ENCODE assay signal across 8 mouse cellular contexts in genomic region chr2:30094208-30094588, GRCm38 (mm10). TPM values are rescaled to one million over a fixed set of nuclear protein-coding genes. Genes with fewer than 3 reads are reported as not detected.
DNase-seq lines count a peak whose midpoint lies in the region; ATAC-seq and TF ChIP-seq lines count a peak whose summit lies in the region.

No protein-coding gene starts in this region.

- peaks cover 25% of the 10 kb centered on the region for H3K4me1 ChIP-seq in heart, embryonic 15.5 days (replicated peaks)
- H3K4me1 ChIP-seq in limb, embryonic 11.5 days (ENCODE audit: control insufficient read depth, insufficient read depth, low read length) = 0 out of 2 replicates have a peak, but pooled peaks cover 3% of the 10 kb centered on the region
- peaks cover 9% of the 10 kb centered on the region; the same call in 1 of the 2 replicates for H3K4me1 ChIP-seq in stomach, embryonic 14.5 days (ENCODE audit: control insufficient read depth, insufficient read depth, low read length)

- no peaks in the 10 kb centered on the region for H3K27me3 ChIP-seq in heart, embryonic 15.5 days
- no peaks in the 10 kb centered on the region for H3K27me3 ChIP-seq in C2C12 (ENCODE audit: control insufficient read depth, insufficient read depth, insufficient read length)
- H3K27me3 ChIP-seq in limb, embryonic 11.5 days (ENCODE audit: control insufficient read depth, insufficient read depth, low read length) = no peaks in the 10 kb centered on the region
- no peaks in the 10 kb centered on the region for H3K27me3 ChIP-seq in stomach, embryonic 14.5 days (ENCODE audit: control insufficient read depth, insufficient read depth, low read length)

- peaks cover 30% of the 10 kb centered on the region for H3K79me2 ChIP-seq in C2C12 (ENCODE audit: control insufficient read depth, insufficient read depth)

- peaks cover 25% of the 10 kb centered on the region; the same call in 1 of the 2 replicates for H3K36me3 ChIP-seq in heart, embryonic 15.5 days
- H3K36me3 ChIP-seq in C2C12 (ENCODE audit: control insufficient read depth, insufficient read depth) = peaks cover 18% of the 10 kb centered on the region
- peaks cover 6% of the 10 kb centered on the region; the same call in 1 of the 2 replicates for H3K36me3 ChIP-seq in limb, embryonic 11.5 days (ENCODE audit: control insufficient read depth, insufficient read depth, low read length)
- H3K36me3 ChIP-seq in stomach, embryonic 14.5 days (ENCODE audit: control insufficient read depth, insufficient read depth, low read length) = peaks cover 21% of the 10 kb centered on the region

- no peak for ATAC-seq in heart, embryonic 15.5 days (replicated peaks; ENCODE audit: insufficient number of reproducible peaks, insufficient read depth, low FRiP score, low read depth)
- ATAC-seq in limb, embryonic 11.5 days (ENCODE audit: insufficient number of reproducible peaks, low FRiP score, low TSS enrichment, low read depth) = no peak
- no peak for ATAC-seq in stomach, embryonic 14.5 days (ENCODE audit: insufficient number of reproducible peaks, insufficient read depth, low FRiP score, low read depth)

- 2% methylated on average over 13 of the region's 13 CpGs for WGBS in heart, embryonic 15.5 days
- 3% methylated on average over 13 of the region's 13 CpGs for WGBS in limb, embryonic 11.5 days
- 1% methylated on average over 13 of the region's 13 CpGs for WGBS in stomach, embryonic 14.5 days

- TF ChIP-seq CTCF in C2C12 (IDR thresholded peaks at IDR 0.05; ENCODE audit: control insufficient read depth, insufficient read depth, insufficient read length) = no peak

- peak overlapping the region; percentile 61 for H3K9ac ChIP-seq in heart, embryonic 15.5 days
- peak overlapping the region; percentile 24; the same call in 1 of the 2 replicates for H3K9ac ChIP-seq in limb, embryonic 11.5 days (ENCODE audit: low read length)
- peak overlapping the region; percentile 38; the same call in 1 of the 2 replicates for H3K9ac ChIP-seq in stomach, embryonic 14.5 days (replicated peaks; ENCODE audit: low read depth, low read length)

- peak overlapping the region; percentile 69 for H3K27ac ChIP-seq in heart, embryonic 15.5 days
- no peak overlapping the region for H3K27ac ChIP-seq in limb, embryonic 11.5 days (replicated peaks; ENCODE audit: low read depth, low read length)
- peak overlapping the region; percentile 82 for H3K27ac ChIP-seq in stomach, embryonic 14.5 days (ENCODE audit: low read length)

- peak overlapping the region; percentile 82 for H3K4me2 ChIP-seq in heart, embryonic 15.5 days
- H3K4me2 ChIP-seq in limb, embryonic 11.5 days (ENCODE audit: low read depth, severe bottlenecking) = peak overlapping the region; percentile 62
- H3K4me2 ChIP-seq in stomach, embryonic 14.5 days (replicated peaks; ENCODE audit: low read depth, low read length) = peak overlapping the region; percentile 84

- H3K9me3 ChIP-seq in heart, embryonic 15.5 days (replicated peaks) = no peaks in the 10 kb centered on the region
- no peaks in the 10 kb centered on the region for H3K9me3 ChIP-seq in limb, embryonic 11.5 days (ENCODE audit: control insufficient read depth, low read length)
- no peaks in the 10 kb centered on the region for H3K9me3 ChIP-seq in stomach, embryonic 14.5 days (ENCODE audit: control insufficient read depth, low read depth, low read length)

- H3ac ChIP-seq in C2C12 (ENCODE audit: control insufficient read depth, insufficient read length, low read depth) = peak overlapping the region; percentile 76

- H3K4me3 ChIP-seq in heart, embryonic 15.5 days = peak overlapping the region; percentile 80
- peak overlapping the region; percentile 88 for H3K4me3 ChIP-seq in C2C12 (ENCODE audit: insufficient read depth, poor library complexity, severe bottlenecking)
- H3K4me3 ChIP-seq in limb, embryonic 11.5 days (ENCODE audit: low read depth, low read length) = peak overlapping the region; percentile 52
- H3K4me3 ChIP-seq in stomach, embryonic 14.5 days (ENCODE audit: low read depth, low read length) = peak overlapping the region; percentile 63

- peaks cover 16% of the 10 kb centered on the region for H3K79me3 ChIP-seq in C2C12 (ENCODE audit: low read depth)

- DNase-seq in heart, adult 8-10 months (ENCODE audit: low spot score) = no peak
- DNase-seq in embryo, embryonic 11 days = peak; percentile 53
- peak; percentile 44 for DNase-seq in limb, embryonic 11.5 days (ENCODE audit: low spot score)
- DNase-seq in layer of hippocampus, adult 11-12 months (ENCODE audit: low spot score) = no peak
- DNase-seq in frontal cortex, adult 2 months (ENCODE audit: extremely low spot score in 1 of 2, low spot score in 1 of 2) = no peak

TF ChIP-seq in C2C12, 6 proteins besides CTCF, POLR2A, EP300 and RAD21:
- TF ChIP-seq MAX (IDR thresholded peaks at IDR 0.05) (no peak), CEBPB (IDR thresholded peaks at IDR 0.05; ENCODE audit: low read depth) (no peak), MYOG (IDR thresholded peaks at IDR 0.05; ENCODE audit: control insufficient read depth, extremely low read depth, insufficient read length) (no peak), FOSL1 (IDR thresholded peaks at IDR 0.05; ENCODE audit: insufficient read depth, low read length, poor library complexity, severe bottlenecking) (no peak), USF1 (IDR thresholded peaks at IDR 0.05; ENCODE audit: low read depth) (no peak), MYOD1 (IDR thresholded peaks at IDR 0.05; ENCODE audit: control insufficient read depth, insufficient read length, low read depth) (no peak)

RNA-seq across cellular contexts. Expression of gene Zdhhc12, which starts 0.8 kb away (rescaled TPM):
- polyA plus RNA-seq in heart, embryonic 15.5 days (2015; fragmentation: Nextera tagmentation; extraction: Ambion mirVana) = 25.8 and 31.3 TPM in 2 replicates
- 1 to 10 TPM; 2.3 to 4.1 (median 3.6) TPM for total RNA-seq in heart, adult 8-10 months (2022)
- polyA plus RNA-seq in C2C12 (2012; fragmentation: generic; extraction: Trizol) = 31.5 TPM
- 32.1 and 34.1 TPM in 2 replicates for polyA plus RNA-seq in limb, embryonic 11.5 days (2014; fragmentation: Nextera tagmentation; extraction: Ambion mirVana)
- 44.1 and 45.2 TPM in 2 replicates for polyA plus RNA-seq in stomach, embryonic 14.5 days (2014; fragmentation: Nextera tagmentation; extraction: Ambion mirVana)
- 20.8 and 21.4 TPM in 2 replicates for polyA plus RNA-seq in frontal cortex, adult 2 months (2012; rRNA removed)

RNA-seq across cellular contexts. Expression of gene Pkn3, which starts 16.7 kb away (rescaled TPM):
- 11.0 and 11.1 TPM in 2 replicates for polyA plus RNA-seq in heart, embryonic 15.5 days (2015; fragmentation: Nextera tagmentation; extraction: Ambion mirVana)
- 10 to 100 TPM in 2 of 4 experiments, 1 to 10 TPM in 2; 9.0 to 11.2 (median 10.1) TPM for total RNA-seq in heart, adult 8-10 months (2022)
- polyA plus RNA-seq in C2C12 (2012; fragmentation: generic; extraction: Trizol) = 5.5 TPM
- polyA plus RNA-seq in limb, embryonic 11.5 days (2014; fragmentation: Nextera tagmentation; extraction: Ambion mirVana) = 9.0 and 10.6 TPM in 2 replicates
- polyA plus RNA-seq in stomach, embryonic 14.5 days (2014; fragmentation: Nextera tagmentation; extraction: Ambion mirVana) = 6.3 and 6.9 TPM in 2 replicates
- polyA plus RNA-seq in frontal cortex, adult 2 months (2012; rRNA removed) = 2.0 and 2.7 TPM in 2 replicates

RNA-seq across cellular contexts. Expression of gene Zer1, which starts 30.2 kb away (rescaled TPM):
- polyA plus RNA-seq in heart, embryonic 15.5 days (2015; fragmentation: Nextera tagmentation; extraction: Ambion mirVana) = 5.0 and 6.8 TPM in 2 replicates
- total RNA-seq in heart, adult 8-10 months (2022) = 10 to 100 TPM; 24.9 to 27.6 (median 25.8) TPM
- 7.2 TPM for polyA plus RNA-seq in C2C12 (2012; fragmentation: generic; extraction: Trizol)
- 6.7 and 8.7 TPM in 2 replicates for polyA plus RNA-seq in limb, embryonic 11.5 days (2014; fragmentation: Nextera tagmentation; extraction: Ambion mirVana)
- 11.3 and 13.6 TPM in 2 replicates for polyA plus RNA-seq in stomach, embryonic 14.5 days (2014; fragmentation: Nextera tagmentation; extraction: Ambion mirVana)
- 146 and 169 TPM in 2 replicates for polyA plus RNA-seq in frontal cortex, adult 2 months (2012; rRNA removed)

RNA-seq across cellular contexts. Expression of gene Set, which starts 37.0 kb away (rescaled TPM):
- polyA plus RNA-seq in heart, embryonic 15.5 days (2015; fragmentation: Nextera tagmentation; extraction: Ambion mirVana) = 194 and 206 TPM in 2 replicates
- 100 to 1,000 TPM in 2 of 4 experiments, 10 to 100 TPM in 2; 98.3 to 109 (median 100) TPM for total RNA-seq in heart, adult 8-10 months (2022)
- 312 TPM for polyA plus RNA-seq in C2C12 (2012; fragmentation: generic; extraction: Trizol)
- 780 and 808 TPM in 2 replicates for polyA plus RNA-seq in limb, embryonic 11.5 days (2014; fragmentation: Nextera tagmentation; extraction: Ambion mirVana)
- polyA plus RNA-seq in stomach, embryonic 14.5 days (2014; fragmentation: Nextera tagmentation; extraction: Ambion mirVana) = 454 and 480 TPM in 2 replicates
- polyA plus RNA-seq in frontal cortex, adult 2 months (2012; rRNA removed) = 226 and 229 TPM in 2 replicates

RNA-seq across cellular contexts. Expression of gene Tbc1d13, which starts 39.3 kb away (rescaled TPM):
- polyA plus RNA-seq in heart, embryonic 15.5 days (2015; fragmentation: Nextera tagmentation; extraction: Ambion mirVana) = 5.6 and 6.4 TPM in 2 replicates
- 10 to 100 TPM; 14.8 to 19.9 (median 17.6) TPM for total RNA-seq in heart, adult 8-10 months (2022)
- 25.3 TPM for polyA plus RNA-seq in C2C12 (2012; fragmentation: generic; extraction: Trizol)
- 14.2 and 16.8 TPM in 2 replicates for polyA plus RNA-seq in limb, embryonic 11.5 days (2014; fragmentation: Nextera tagmentation; extraction: Ambion mirVana)
- 12.0 and 12.4 TPM in 2 replicates for polyA plus RNA-seq in stomach, embryonic 14.5 days (2014; fragmentation: Nextera tagmentation; extraction: Ambion mirVana)
- polyA plus RNA-seq in frontal cortex, adult 2 months (2012; rRNA removed) = 44.3 and 45.3 TPM in 2 replicates

Comparison
In these comparisons a context has a peak if more than half of its experiments do, and no peak if none do; other contexts are left out.
1. DNase-seq: peak in embryo, embryonic 11 days (single experiment) and limb, embryonic 11.5 days (single experiment); none in heart, adult 8-10 months (single experiment), layer of hippocampus, adult 11-12 months (single experiment) and frontal cortex, adult 2 months (0 of 2).
2. RNA of gene Zer1, which starts 30.2 kb away (polyA plus RNA-seq): 146 to 169 TPM in frontal cortex, adult 2 months; 11.3 to 13.6 TPM in stomach, embryonic 14.5 days, 7.2 TPM in C2C12 (single experiment), 6.7 to 8.7 TPM in limb, embryonic 11.5 days and 5.0 to 6.8 TPM in heart, embryonic 15.5 days; every median in the first group is over 10 times any median in the second.
3. Peak in every context shown above with its lines, with median percentiles within 50 percentile points of each other: H3K4me2 ChIP-seq, H3K4me3 ChIP-seq and H3K9ac ChIP-seq.